Mouse (Mus musculus): Measurements from ENCODE around the gene Pld1.

Gene Pld1

GRCm38 (mm10) chr3:28158006-28158405, 219.5 kb downstream of the Pld1 start:
- peak; percentile 16 for DNase-seq (ENCODE audit: low spot score)

DNA sequence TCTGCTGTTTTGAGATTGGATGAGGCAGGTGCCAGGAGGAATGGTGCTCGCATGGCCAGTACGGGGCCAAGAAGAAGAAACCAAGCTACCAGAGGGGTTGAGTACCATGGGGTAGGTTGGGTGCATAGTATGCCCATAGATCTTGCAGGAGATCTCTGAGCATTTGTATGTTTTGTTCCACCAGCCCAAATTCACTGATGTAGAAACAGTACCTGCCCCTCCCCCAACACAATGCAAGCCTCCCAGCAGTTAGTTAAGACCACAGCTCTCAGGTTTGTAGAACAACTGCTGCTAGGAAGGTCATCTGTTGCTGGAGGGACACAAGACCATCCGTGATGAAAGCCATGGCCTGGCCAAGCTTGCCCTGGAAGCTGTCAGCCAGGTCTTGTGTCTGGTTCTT, 220.4 kb downstream of the Pld1 start:
- DNase-seq (ENCODE audit: low spot score) = no peak

- no peak for DNase-seq (ENCODE audit: low spot score)
Observed at GRCm38 (mm10) chr3:28162346-28162745, 223.9 kb downstream of the Pld1 start.

DNA sequence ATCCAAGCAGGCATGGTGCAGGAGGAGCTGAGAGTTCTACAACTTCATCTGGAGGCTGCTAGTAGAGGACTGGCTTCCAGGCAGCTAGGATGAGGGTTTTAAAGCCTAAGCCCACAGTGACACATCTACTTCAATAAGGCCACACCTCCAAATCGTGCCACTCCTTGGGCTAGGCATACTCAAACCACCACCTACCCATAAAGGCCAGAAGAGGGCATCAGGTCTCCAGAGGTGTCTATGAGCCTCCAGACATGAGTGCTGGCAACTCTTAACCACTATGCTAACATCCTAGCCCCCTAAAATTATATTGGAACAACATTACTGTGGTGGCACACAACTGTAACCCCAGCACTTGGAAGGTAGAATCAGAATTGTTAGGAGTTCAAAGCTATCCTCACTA, 226.2 kb downstream of the Pld1 start:
- no peak for DNase-seq (ENCODE audit: low spot score)

DNA sequence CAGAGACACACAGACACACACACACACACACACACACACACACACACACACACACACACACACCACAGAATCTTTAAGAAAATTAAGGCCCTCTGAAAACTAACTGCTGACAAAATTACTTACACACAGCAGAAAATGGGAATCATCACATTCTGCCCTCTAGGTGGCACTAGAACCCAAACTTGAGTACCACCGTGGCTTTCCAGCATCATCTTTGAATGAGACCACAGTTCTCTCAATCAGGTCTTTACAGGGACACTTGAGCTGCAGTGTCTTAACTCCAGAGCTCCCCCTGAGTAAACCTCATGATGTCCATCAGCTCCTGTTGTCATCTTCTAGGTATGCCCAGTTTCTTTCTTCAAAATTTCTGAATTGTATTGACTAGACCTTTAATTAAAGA, 227.1 kb downstream of the Pld1 start:
- peak; percentile 72 for DNase-seq (ENCODE audit: low spot score)

DNA sequence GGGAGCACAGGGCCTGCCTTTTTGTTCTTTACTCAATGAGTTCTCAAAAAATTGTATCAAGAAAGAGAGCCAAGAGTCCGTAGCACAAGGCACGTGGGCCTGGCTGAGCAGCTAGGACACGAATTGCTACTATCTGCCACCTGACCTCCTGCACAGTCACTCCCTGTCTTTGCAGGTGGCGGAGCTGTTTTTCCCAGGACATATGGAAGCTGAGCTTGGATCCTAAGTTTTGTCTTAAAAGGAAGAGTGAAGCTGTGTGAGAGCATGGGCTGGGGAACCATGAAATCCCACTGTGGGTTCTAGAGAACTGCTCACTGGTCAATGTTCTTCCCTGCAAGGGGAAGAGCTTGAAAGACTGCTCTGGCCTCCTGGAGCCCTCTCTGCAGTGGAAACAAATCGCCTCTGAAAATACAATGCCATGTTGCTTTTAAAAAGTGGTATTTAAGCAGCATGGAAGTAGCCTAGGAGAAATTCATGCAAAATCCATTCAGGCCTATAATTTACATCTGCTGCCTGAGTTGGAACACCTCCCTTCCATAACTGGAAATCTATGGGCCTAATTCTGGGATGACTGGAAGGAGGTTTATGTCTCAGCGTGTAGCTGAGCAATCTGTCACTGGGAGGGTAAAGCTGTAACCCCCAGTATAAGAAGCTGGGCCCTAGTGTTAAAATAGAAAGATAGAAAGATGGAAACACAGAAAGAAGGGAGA, 229.5 kb downstream of the Pld1 start:
- DNase-seq (ENCODE audit: low spot score) = no peak

DNA sequence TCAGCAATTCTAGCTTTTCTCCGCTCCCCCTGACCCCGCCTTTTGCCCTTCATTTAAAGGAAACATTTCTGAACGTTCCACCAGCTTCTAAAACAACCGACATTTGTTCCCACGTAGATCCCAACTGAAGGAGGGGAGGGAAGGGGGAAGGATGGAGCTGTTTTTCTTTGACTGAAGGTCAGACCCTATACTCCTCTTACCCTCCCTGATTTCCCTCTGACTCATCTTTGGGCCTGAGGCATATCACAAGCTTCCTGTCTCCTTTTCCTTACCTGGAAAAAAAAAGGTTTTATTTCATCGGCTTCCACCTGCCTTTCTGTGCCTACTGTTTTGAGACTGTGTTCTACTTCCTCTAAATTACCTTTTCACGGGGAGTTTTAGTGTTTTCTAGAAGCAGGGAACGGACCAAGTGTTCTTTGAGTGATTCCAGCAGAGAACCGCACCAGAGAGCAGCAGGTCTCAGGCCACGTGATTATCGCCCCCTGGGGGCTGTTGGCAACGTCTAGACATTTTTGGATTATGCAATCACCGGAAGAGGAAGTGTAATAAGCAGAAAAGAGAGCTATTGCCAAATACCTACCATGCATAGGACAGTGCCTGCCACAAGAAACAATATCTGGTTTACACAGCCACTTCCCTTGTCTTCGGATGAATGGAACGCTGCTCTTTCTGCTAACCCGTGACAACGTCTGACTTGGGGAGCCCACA, 232.6 kb downstream of the Pld1 start:
- DNase-seq (ENCODE audit: low spot score) = peak; percentile 76

GRCm38 (mm10) chr3:28175997-28176967, 237.8 kb downstream of the Pld1 start:
- DNase-seq (ENCODE audit: low spot score) = no peak

GRCm38 (mm10) chr3:28178333-28178732, 239.8 kb downstream of the Pld1 start:
- no peak for DNase-seq (ENCODE audit: low spot score)
